Mouse (Mus musculus): Measurements from ENCODE around the gene Mbtps2. TPM values are rescaled to one million over a fixed set of nuclear protein-coding genes. Genes with fewer than 3 reads are reported as not detected.
A peak's percentile ranks its signal among the peaks of the same experiment; 100 is the strongest.

Mbtps2 gene
- not detected in 2 replicates for polyA plus RNA-seq (2012)

DNA sequence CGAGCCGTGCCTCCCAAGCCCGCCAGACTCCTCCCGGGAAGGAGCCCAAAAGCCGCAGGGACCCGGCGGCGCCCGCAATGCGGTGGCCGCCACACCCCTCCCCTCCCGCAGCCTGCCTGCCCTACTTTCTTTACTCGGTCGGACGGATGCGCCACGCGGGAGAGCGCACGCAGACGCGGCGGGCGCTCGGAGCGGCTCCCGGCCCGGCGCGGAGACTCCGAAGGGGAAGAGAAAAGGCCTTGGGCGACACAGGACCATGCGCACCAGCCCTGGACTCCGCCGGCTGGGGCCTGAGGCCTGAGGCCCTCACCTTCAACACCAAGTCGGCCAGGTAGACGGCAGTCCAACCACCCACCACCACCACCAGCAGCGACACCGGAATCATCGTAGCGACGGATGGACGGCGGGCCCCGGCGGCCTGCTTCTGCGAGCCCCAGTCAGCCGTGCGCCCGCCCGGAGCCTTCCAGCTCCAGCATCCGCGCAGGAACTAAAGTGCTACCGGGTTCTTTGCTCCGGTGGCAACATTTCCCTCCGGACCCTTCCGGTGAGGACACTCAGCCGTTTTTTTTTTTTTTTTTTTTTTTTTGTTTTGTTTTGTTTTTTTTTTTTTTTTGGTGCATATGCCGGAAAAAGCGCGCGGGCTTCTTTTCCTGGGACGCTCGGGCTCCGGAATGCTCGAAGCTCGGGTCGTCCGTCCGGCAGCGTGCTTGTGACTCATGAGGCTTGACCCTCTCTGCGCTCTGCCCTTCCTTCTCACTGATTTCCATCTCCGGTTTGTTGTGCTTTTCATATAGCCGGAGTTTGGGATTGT, at the start of gene Mbtps2:
Mbtps2 (minus strand) TSS at position 530 of the 811 bp plus-strand sequence.
- Histone ChIP-seq H3K36me3 (ENCODE audit: control insufficient read depth) (no peaks in the 10 kb centered on the region), H3K4me1 (ENCODE audit: control insufficient read depth) (peaks cover 8% of the 10 kb centered on the region), H3K9me3 (ENCODE audit: control insufficient read depth, low read length) (no peaks in the 10 kb centered on the region), H3K4me3 (replicated peaks) (peak within 1 kb of the TSS; percentile 71), H3K27me3 (ENCODE audit: control insufficient read depth) (peaks cover 3% of the 10 kb centered on the region; the same call in 1 of the 2 replicates)
- TF ChIP-seq GATA1 (IDR thresholded peaks at IDR 0.05; ENCODE audit: low read length) = no peak
- TF ChIP-seq TAL1 (IDR thresholded peaks at IDR 0.05; ENCODE audit: low read length) = no peak

DNA sequence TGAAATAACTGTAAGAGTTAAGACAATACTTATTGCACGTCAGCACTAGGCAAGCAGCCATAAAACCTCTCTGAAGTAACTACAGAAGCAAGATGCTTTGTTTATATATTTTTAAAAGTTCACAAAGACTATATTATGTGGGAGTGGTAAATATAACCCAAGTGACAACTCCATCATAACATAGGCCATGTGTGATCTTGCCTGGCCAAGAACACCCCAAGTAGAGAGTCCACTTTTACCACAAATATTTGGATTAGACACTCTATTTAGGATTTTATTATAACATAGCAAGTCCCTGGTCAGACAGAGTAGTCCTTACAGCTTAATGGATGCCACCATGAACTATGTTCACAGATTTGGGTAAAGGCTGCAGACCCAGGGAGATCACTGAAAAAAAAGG, 47.9 kb upstream of the Mbtps2 start:
- Histone ChIP-seq H3K4me1 (ENCODE audit: control insufficient read depth) (no peaks in the 10 kb centered on the region), H3K36me3 (ENCODE audit: control insufficient read depth) (no peaks in the 10 kb centered on the region), H3K4me3 (replicated peaks) (no peak overlapping the region), H3K27me3 (ENCODE audit: control insufficient read depth) (no peaks in the 10 kb centered on the region), H3K9me3 (ENCODE audit: control insufficient read depth, low read length) (no peaks in the 10 kb centered on the region)
- no peak for TF ChIP-seq TAL1 (IDR thresholded peaks at IDR 0.05; ENCODE audit: low read length)
- TF ChIP-seq GATA1 (IDR thresholded peaks at IDR 0.05; ENCODE audit: low read length) = no peak

DNA sequence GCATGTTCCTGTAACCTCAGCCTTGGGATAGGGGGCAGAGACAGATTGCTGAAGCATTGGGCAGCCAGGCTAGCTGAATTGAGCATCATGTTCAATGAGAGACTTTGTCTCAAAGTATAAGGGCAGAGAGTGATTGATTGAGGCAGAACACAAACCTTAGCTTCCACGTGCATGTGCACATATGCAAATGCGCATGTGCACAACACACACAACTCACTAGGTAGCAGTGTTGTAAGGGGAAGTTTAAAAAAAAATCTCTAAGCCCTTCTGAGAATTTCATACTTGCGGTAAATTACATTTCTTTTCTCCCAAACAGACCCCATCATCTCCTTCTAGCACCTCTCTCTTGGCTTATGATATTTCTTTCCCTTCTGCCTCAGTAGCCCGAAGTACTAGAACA, 46.2 kb upstream of the Mbtps2 start:
- no peaks in the 10 kb centered on the region for H3K27me3 ChIP-seq (ENCODE audit: control insufficient read depth)

DNA sequence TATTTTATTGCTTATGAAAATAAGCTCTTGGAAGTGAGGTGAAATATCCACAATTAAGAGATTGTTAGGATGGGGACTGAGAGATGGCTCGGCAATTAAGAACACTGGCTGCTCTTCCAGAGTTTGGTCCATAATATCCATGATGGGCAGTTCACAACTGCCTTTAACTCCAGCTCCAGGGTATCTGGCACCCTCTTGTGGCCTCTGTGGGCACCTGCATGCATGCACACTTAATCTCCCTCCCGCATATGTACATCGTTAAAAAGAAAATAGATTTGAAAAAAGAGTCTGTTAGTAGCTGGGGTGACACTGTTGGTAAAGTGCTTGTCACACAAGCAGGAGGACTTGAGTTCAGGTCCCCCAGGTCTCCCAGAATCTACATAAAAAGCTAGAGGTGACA, 45.8 kb upstream of the Mbtps2 start:
- Histone ChIP-seq H3K4me1 (ENCODE audit: control insufficient read depth) (no peaks in the 10 kb centered on the region), H3K27me3 (ENCODE audit: control insufficient read depth) (no peaks in the 10 kb centered on the region), H3K4me3 (replicated peaks) (no peak overlapping the region), H3K9me3 (ENCODE audit: control insufficient read depth, low read length) (no peaks in the 10 kb centered on the region), H3K36me3 (ENCODE audit: control insufficient read depth) (no peaks in the 10 kb centered on the region)
- TF ChIP-seq TAL1 (IDR thresholded peaks at IDR 0.05; ENCODE audit: low read length) (no peak), GATA1 (IDR thresholded peaks at IDR 0.05; ENCODE audit: low read length) (no peak)

More for the DNA sequence above, 46.2 kb upstream of the Mbtps2 start:
- H3K9me3 ChIP-seq (ENCODE audit: control insufficient read depth, low read length) = no peaks in the 10 kb centered on the region
- H3K4me1 ChIP-seq (ENCODE audit: control insufficient read depth) = no peaks in the 10 kb centered on the region
- H3K4me3 ChIP-seq (replicated peaks) = no peak overlapping the region
- TF ChIP-seq TAL1 (IDR thresholded peaks at IDR 0.05; ENCODE audit: low read length) (no peak), GATA1 (IDR thresholded peaks at IDR 0.05; ENCODE audit: low read length) (no peak)
- H3K36me3 ChIP-seq (ENCODE audit: control insufficient read depth) = no peaks in the 10 kb centered on the region

DNA sequence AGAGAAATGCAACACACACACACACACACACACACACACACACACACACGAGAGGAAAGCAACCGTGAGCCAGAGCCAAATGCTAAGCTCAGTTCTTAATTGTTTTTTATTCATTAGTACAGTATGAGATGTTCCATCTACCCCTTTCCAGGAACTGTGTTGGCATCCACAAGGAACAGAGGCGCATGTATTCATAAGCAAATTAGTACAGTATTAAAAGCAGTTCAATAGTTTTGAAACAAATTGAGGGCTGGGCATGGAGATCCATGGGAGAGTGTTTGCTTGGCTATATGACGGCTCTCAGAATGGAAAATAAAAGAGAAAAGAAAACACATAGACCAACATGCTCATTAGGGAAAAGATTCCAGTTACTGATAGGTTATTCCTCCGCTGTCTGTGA, 44.3 kb upstream of the Mbtps2 start:
- no peak overlapping the region for H3K4me3 ChIP-seq (replicated peaks)
- TF ChIP-seq GATA1 (IDR thresholded peaks at IDR 0.05; ENCODE audit: low read length) = no peak
- TF ChIP-seq TAL1 (IDR thresholded peaks at IDR 0.05; ENCODE audit: low read length) = no peak
- H3K27me3 ChIP-seq (ENCODE audit: control insufficient read depth) = no peaks in the 10 kb centered on the region
- H3K9me3 ChIP-seq (ENCODE audit: control insufficient read depth, low read length) = no peaks in the 10 kb centered on the region
- no peaks in the 10 kb centered on the region for H3K4me1 ChIP-seq (ENCODE audit: control insufficient read depth)
- no peaks in the 10 kb centered on the region for H3K36me3 ChIP-seq (ENCODE audit: control insufficient read depth)

DNA sequence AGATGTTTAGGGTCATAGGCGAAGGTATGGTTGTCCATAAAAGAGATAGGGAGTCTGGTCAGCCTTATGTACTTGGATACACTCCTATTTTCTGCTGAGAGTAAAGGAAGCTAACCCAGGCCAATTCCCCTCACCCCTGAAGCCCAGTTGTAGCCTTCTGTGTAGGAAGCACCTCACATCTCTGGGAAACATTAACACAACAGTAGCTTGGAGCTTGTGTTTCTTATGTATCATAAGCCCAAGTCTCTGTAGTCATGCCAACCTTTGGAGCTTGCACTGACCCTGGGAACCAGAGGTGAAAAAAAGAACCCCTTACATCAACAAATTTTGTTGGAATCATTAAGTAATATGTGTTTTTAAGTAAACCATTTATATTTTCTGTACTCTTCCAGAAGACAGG, 38.7 kb upstream of the Mbtps2 start:
- Histone ChIP-seq H3K4me1 (ENCODE audit: control insufficient read depth) (no peaks in the 10 kb centered on the region), H3K27me3 (ENCODE audit: control insufficient read depth) (no peaks in the 10 kb centered on the region), H3K9me3 (ENCODE audit: control insufficient read depth, low read length) (no peaks in the 10 kb centered on the region), H3K36me3 (ENCODE audit: control insufficient read depth) (no peaks in the 10 kb centered on the region), H3K4me3 (replicated peaks) (no peak overlapping the region)
- no peak for TF ChIP-seq TAL1 (IDR thresholded peaks at IDR 0.05; ENCODE audit: low read length)
- TF ChIP-seq GATA1 (IDR thresholded peaks at IDR 0.05; ENCODE audit: low read length) = no peak

DNA sequence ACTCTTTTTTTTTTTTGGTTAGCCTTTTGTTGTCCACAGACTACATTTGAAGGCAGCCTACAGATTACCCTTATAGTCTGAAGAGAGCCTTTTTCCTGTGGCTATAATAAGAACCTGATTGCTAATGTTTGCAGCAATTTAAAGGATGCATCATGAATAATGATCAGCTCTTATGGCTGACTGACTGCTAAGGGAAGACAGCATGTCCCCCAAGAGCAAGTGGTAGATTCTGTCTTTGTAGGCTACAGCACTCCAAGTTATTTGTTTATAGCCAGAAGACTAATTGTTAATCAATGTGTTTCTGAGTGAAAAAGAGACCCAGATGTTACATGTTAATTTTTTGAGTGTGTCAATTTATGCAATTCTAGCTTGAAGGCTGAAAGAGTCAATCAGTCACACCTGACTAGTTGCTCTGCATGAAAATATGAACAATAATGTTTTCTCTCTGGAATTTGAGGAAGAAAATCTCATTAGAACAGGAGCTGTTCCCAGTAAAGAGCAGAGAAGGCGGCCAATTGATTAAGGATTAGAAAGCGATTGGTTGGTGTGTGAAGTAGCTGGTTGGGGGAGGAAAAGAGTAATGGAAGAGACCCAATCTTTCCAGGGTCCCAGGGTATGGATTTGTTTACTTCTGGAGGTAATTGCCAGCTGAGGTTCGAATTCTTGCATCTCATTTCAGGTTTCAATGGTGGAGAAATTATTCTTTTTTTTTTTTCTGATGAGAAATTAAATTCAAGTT, 35.3 kb upstream of the Mbtps2 start:
- Histone ChIP-seq H3K36me3 (ENCODE audit: control insufficient read depth) (no peaks in the 10 kb centered on the region), H3K4me1 (ENCODE audit: control insufficient read depth) (no peaks in the 10 kb centered on the region)
- TF ChIP-seq TAL1 (IDR thresholded peaks at IDR 0.05; ENCODE audit: low read length) (no peak), GATA1 (IDR thresholded peaks at IDR 0.05; ENCODE audit: low read length) (no peak)

DNA sequence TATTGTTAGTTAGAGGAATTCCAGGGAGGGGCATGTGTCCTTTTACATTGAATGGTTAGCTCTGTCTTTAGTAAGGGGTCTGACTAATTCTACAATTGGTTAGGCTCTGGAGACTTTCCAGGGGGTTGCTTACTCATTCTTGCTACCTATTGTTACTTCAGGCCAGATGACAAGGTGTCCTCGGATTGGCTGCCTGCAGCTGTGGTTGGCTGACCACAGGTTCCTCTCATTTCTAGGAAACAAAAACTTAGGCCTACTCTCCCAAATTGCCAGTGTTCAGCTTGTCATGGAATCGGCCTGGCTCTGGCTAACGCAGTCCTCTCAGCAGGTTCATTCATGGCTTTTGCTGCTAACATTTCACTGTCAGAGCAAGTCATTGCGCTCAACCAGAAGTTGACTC, 31.8 kb upstream of the Mbtps2 start:
- no peak for TF ChIP-seq TAL1 (IDR thresholded peaks at IDR 0.05; ENCODE audit: low read length)
- no peak for TF ChIP-seq GATA1 (IDR thresholded peaks at IDR 0.05; ENCODE audit: low read length)
- Histone ChIP-seq H3K4me1 (ENCODE audit: control insufficient read depth) (no peaks in the 10 kb centered on the region), H3K27me3 (ENCODE audit: control insufficient read depth) (no peaks in the 10 kb centered on the region), H3K36me3 (ENCODE audit: control insufficient read depth) (no peaks in the 10 kb centered on the region), H3K4me3 (replicated peaks) (no peak overlapping the region), H3K9me3 (ENCODE audit: control insufficient read depth, low read length) (peaks cover 8% of the 10 kb centered on the region)

More for the DNA sequence above, 35.3 kb upstream of the Mbtps2 start:
- no peak overlapping the region for H3K4me3 ChIP-seq (replicated peaks)
- no peaks in the 10 kb centered on the region for H3K9me3 ChIP-seq (ENCODE audit: control insufficient read depth, low read length)
- no peaks in the 10 kb centered on the region for H3K27me3 ChIP-seq (ENCODE audit: control insufficient read depth)

DNA sequence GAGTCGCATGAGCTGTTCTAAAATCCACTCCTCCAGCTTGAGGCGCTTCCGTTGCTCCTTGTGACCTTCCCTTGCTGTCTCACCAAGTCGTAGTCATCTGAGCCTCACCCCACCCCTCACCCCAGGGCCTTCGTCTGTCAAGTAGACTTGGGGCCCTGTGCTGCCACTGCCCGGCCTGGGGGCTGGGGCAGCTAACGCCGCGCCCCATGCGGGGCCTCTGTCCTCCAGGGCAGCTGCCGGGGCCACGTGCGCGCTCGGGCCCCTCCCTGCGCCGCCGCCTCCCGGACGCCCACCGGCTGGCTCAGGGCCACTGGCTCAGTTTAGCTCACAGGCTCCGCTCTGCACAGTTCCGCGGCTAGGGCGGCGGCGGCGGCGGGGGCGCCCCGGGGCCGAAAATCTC, 14.4 kb upstream of the Mbtps2 start:
- no peaks in the 10 kb centered on the region; the same call in 1 of the 2 replicates for H3K9me3 ChIP-seq (ENCODE audit: control insufficient read depth, low read length)
- H3K27me3 ChIP-seq (ENCODE audit: control insufficient read depth) = peaks cover 10% of the 10 kb centered on the region
- no peak for TF ChIP-seq TAL1 (IDR thresholded peaks at IDR 0.05; ENCODE audit: low read length)
- TF ChIP-seq GATA1 (IDR thresholded peaks at IDR 0.05; ENCODE audit: low read length) = no peak
- no peaks in the 10 kb centered on the region for H3K36me3 ChIP-seq (ENCODE audit: control insufficient read depth)
- H3K4me3 ChIP-seq (replicated peaks) = no peak overlapping the region
- no peaks in the 10 kb centered on the region for H3K4me1 ChIP-seq (ENCODE audit: control insufficient read depth)

Data from erythroblast, embryonic 14.5 days (primary cell).